ENCODE assay signal across 10 mouse cellular contexts in the genomic region with DNA sequence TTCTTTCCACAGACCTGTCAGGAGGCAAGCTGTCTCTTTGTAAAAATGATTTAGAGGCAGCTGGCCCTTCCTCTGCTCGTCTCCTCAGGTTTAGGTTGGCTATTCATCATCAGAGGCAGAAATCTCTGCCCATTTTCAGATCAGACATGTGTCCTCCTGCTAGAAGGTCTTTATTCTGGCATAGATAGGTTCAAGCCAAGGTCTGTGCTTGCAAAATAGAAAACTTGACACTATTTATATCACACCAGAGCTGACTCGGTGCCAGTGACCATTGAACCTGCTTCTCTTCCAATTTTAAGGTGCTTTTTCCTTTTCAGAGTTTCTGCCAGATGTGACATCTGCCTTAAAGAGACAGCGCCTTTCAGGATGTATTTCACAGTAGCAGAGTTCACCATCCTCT.
"Had no signal": no experiment of that assay in that cellular context is flagged by ENCODE, and none has a peak within 500 bp of the region (broad histone marks: within the 10 kb centered on the region; RNA-seq: fewer than 3 reads in every experiment).

No protein-coding gene starts in this region.

- ATAC-seq: liver, postnatal 0 days; midbrain, embryonic 16.5 days had no signal

- DNase-seq: kidney, postnatal 10 days; kidney, postnatal 4 days; liver, embryonic 13.5 days; liver, postnatal 0 days; retina, postnatal 1 day; right cerebral cortex, postnatal 4 days; spleen, adult 18-20 months; thymus, adult 2 months; thymus, postnatal 25 days had no signal
